Mouse (Mus musculus) heart, postnatal 14 days (tissue): ENCODE results near the gene Ipo5. TPM values are rescaled to one million over a fixed set of nuclear protein-coding genes. Genes with fewer than 3 reads are reported as not detected.

Source experiments
- DNase-seq, 2 experiments: peaks; one replicate each; pipeline ENCODE4 v3.0.0; 2021 to 2022
- intact Hi-C: fragments of 180-260 bp; cut with DNase I; formaldehyde crosslinking; loops from one replicate; pipeline ENCODE4 v1.15.1; 2025
- total RNA-seq, 2 experiments: library from RNA; stranded (reverse); gene quantifications; 2 replicates each; pipeline ENCODE4 v1.2.3; 2021

Gene Ipo5
- total RNA-seq, 2 experiments from 2014 or later: 79.3 to 81.4 TPM

DNA sequence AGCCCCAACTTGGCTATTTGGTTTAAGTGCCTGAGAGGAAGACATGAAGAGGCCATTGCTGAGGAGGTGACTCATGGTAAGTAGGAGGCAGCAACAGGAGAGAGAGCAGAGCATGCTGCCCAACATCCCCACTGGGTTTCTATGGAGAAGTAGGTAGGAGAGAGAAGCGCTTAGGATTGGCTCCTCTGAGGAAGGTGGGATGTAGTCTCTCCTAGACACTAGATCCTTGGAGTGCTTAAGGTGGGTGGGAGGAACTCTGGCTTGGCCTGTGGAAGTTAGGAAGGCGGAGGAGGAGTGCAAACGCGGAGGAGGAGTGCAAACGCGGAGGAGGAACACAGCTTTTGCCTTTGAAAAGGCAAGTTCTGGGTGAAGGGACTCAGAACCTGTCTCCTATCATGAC is 78.1 kb downstream of the Ipo5 start:
- DNase-seq: no peak
- intact Hi-C loops: no loop called here

Other genes with a start within 250 kb of the Ipo5 start
- 10 to 100 TPM; 16.5 to 17.7 TPM for gene Farp1, start 124.0 kb downstream of the Ipo5 start, total RNA-seq